Mouse (Mus musculus) lung, adult 2 months (tissue): ENCODE measurements at regions not wholly inside any gene's neighbourhood (a gene's known extent, or its start where the extent isn't known, plus 50 kb on each side); places are given as distances from the start of the nearest gene placed in this dataset.

Source experiments
- CTCF ChIP-seq: fragments of 200-500 bp; IDR thresholded peaks from 2 replicates; pipeline ENCODE4 v1.5.1; 2011; ENCODE audit warnings: mild to moderate bottlenecking, low read length, control low read depth; ENCODE audit not compliant: insufficient read depth
- POLR2A ChIP-seq: fragments of 200-500 bp; IDR thresholded peaks from 2 replicates; pipeline ENCODE4 v1.6.1; 2011; ENCODE audit warnings: low read depth, mild to moderate bottlenecking, control low read depth, low read length, borderline replicate concordance; ENCODE audit errors: extremely low read depth

DNA sequence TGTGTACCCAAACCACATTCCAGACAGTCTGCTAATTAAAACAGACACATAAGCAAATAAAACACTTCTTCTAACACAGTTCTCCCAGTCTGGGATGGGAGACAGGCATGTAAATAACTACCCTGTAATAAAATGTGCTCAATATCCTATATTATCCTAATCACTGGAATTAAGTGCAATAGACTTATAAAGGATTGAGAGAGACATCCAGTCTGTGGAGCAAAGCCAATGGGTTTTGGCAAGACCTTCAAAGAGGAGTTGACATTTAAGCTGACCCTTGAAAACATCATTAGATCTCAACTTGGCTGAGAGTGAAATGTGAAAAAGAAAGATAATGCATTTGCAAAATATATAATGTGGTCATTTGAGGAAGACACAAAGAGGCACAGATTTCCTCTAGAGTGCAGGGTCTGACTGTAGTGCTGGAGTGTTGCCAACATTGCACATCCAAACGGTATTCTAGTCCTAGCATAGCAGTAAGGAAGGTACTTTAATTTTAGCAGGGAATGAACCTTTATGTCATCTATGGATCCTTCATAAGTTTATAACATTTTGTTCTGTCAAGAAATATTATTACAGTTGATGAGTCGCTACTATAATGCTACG, 202.7 kb downstream of the Pcdh17 start:
- no peak for TF ChIP-seq POLR2A
- TF ChIP-seq CTCF = no peak
